Mouse (Mus musculus) hindbrain, embryonic 16.5 days (tissue): Measurements from ENCODE around the gene Gm49711. TPM values are rescaled to one million over a fixed set of nuclear protein-coding genes. Genes with fewer than 3 reads are reported as not detected.

Source experiments
- ATAC-seq: fragments of 200-750 bp; cut with Nextera tagmentation; 2 replicates; pipeline ENCODE4 v1.8.0; 2017; ENCODE audit warnings: moderate TSS enrichment, moderate library complexity
- H3K27ac ChIP-seq: fragments of 300-500 bp; sonication (generic); 2 replicates; pipeline ENCODE4 v1.5.1; 2014; ENCODE audit warnings: low read depth, mild to moderate bottlenecking, control low read depth, low read length, moderate library complexity
- H3K27me3 ChIP-seq: fragments of 300-500 bp; sonication (generic); replicated peaks from 2 replicates; pipeline ENCODE4 v1.6.1; 2014; ENCODE audit warnings: low read length; ENCODE audit not compliant: control insufficient read depth, insufficient read depth
- H3K36me3 ChIP-seq: fragments of 300-500 bp; sonication (generic); 2 replicates; pipeline ENCODE4 v1.6.1; 2014; ENCODE audit warnings: mild to moderate bottlenecking, low read length, moderate library complexity, mixed read lengths; ENCODE audit not compliant: control insufficient read depth, insufficient read depth
- H3K4me1 ChIP-seq: fragments of 300-500 bp; sonication (generic); 2 replicates; pipeline ENCODE4 v1.6.1; 2014; ENCODE audit warnings: low read depth, low read length; ENCODE audit not compliant: control insufficient read depth, insufficient read depth
- H3K4me2 ChIP-seq: fragments of 300-500 bp; sonication (generic); 2 replicates; pipeline ENCODE4 v1.6.1; 2014; ENCODE audit warnings: mild to moderate bottlenecking, low read length, control low read depth, moderate library complexity
- H3K4me3 ChIP-seq: fragments of 300-500 bp; sonication (generic); 2 replicates; pipeline ENCODE4 v1.5.1; 2014; ENCODE audit warnings: mild to moderate bottlenecking, low read length, control low read depth, moderate library complexity
- H3K9ac ChIP-seq: fragments of 300-500 bp; sonication (generic); 2 replicates; pipeline ENCODE4 v1.6.1; 2014; ENCODE audit warnings: low read depth, mild to moderate bottlenecking, control low read depth, low read length, moderate library complexity
- H3K9me3 ChIP-seq: fragments of 300-500 bp; sonication (generic); 2 replicates; pipeline ENCODE4 v1.6.1; 2014; ENCODE audit warnings: mild to moderate bottlenecking, low read length, moderate library complexity; ENCODE audit not compliant: control insufficient read depth
- WGBS: fragments of 180-500 bp; shearing (Covaris S2); extraction: QIAGEN DNeasy Blood & Tissue Kit; methylation state at CpG from one replicate; pipeline ENCODE4 v1.1.7; 2014; 5-methylcytosine and 5-hydroxymethylcytosine counted together
- polyA plus RNA-seq: library from polyadenylated mRNA; unstranded; fragments of >200 nt; fragmentation: Nextera tagmentation; extraction: Ambion mirVana; gene quantifications from 2 replicates; pipeline ENCODE4 v1.2.1, GENCODE M21; 2015

Gm49711 gene
- polyA plus RNA-seq, 1 experiment from 2014 or later: 0.38 TPM

DNA sequence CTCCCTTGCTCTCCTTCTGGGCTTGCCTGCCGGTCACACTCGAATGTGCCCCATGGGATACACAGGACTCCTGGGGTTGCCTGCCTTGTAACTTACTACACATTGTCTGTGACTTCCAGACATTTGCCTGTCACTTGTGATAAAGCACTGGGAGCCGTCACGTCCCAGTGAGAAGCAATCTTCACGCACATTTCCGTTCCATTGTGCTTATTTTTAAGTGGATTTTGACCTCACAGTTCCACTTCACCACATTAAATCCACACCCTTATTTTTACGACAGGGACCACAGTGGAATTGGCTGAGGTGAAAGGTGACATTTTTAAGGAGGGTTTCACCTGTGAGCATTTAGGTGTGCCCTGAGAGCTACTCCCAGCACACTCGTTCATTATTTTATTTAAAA, 21.4 kb upstream of the Gm49711 start:
- no peak overlapping the region for H3K9ac ChIP-seq
- no peaks in the 10 kb centered on the region for H3K36me3 ChIP-seq
- no peak for ATAC-seq
- H3K27me3 ChIP-seq: no peaks in the 10 kb centered on the region
- WGBS: 42% methylated on average over 8 of the region's 8 CpGs
- no peak overlapping the region for H3K4me3 ChIP-seq
- no peak overlapping the region for H3K27ac ChIP-seq
- no peak overlapping the region for H3K4me2 ChIP-seq
- no peaks in the 10 kb centered on the region for H3K4me1 ChIP-seq
- peaks cover 4% of the 10 kb centered on the region; the same call in 1 of the 2 replicates for H3K9me3 ChIP-seq

DNA sequence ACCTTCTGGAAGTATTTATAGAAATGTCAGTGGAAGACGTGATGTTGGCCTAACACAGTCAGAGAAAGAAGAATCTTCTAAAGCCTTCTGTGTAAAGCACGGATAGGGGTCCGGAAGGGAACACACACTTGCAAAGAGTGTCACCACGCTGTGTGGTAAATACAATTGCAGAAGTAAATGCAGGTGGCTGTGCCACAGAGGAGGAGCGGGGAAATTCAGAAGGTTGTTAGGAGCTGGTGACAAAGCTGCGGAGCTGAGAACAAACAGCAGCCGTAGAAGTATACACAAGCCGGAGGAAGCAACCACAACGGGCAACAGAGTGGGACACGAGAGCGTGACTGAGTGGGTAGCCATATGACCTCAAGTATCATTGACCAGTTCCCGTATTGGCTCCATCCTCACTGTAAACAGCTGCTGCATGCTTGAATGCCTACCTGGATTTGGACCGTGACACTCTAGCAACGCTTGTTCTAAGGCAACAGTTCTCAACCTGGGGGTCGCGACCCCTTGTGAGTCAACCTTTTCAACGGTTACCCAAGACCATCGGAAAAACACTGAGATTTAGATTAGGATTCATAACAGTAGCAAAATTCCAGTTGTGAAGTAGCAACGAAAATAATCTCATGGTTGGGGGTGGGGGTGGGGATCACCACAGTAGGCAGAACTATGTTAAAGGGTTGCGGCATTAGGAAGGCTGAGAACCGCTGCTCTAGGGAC, 20.1 kb upstream of the Gm49711 start:
- ATAC-seq: no peak
- Histone ChIP-seq H3K27ac (no peak overlapping the region), H3K4me1 (no peaks in the 10 kb centered on the region), H3K9ac (no peak overlapping the region), H3K27me3 (no peaks in the 10 kb centered on the region), H3K36me3 (no peaks in the 10 kb centered on the region), H3K4me2 (no peak overlapping the region), H3K4me3 (no peak overlapping the region), H3K9me3 (peaks cover 2% of the 10 kb centered on the region; the same call in 1 of the 2 replicates)
- WGBS: 88% methylated on average over 21 of the region's 21 CpGs

DNA sequence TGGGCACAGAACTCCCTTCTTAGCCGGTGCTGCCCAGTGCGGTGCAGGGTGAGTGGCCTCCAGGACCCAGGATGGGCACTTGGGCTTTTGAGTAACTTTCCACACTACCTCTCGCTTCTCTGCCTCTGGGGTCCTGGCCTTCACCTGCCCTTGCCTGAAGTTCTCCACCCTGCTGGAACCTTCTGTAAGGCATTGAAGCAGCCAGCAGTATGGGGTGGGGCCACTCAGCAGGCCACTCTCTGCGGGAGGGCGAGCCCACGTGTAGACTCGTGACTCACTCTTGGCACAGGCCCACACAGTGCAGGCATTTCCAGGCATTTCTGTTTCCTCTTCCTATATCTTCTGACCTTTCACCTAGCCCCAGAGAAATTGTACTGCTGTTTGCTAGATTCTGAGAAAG, 18.7 kb upstream of the Gm49711 start:
- WGBS: 96% methylated on average over 6 of the region's 7 CpGs
- Histone ChIP-seq H3K36me3 (no peaks in the 10 kb centered on the region), H3K4me2 (no peak overlapping the region), H3K4me3 (no peak overlapping the region), H3K27ac (no peak overlapping the region), H3K9ac (no peak overlapping the region), H3K27me3 (no peaks in the 10 kb centered on the region), H3K9me3 (peaks cover 2% of the 10 kb centered on the region; the same call in 1 of the 2 replicates), H3K4me1 (no peaks in the 10 kb centered on the region)
- ATAC-seq: no peak

DNA sequence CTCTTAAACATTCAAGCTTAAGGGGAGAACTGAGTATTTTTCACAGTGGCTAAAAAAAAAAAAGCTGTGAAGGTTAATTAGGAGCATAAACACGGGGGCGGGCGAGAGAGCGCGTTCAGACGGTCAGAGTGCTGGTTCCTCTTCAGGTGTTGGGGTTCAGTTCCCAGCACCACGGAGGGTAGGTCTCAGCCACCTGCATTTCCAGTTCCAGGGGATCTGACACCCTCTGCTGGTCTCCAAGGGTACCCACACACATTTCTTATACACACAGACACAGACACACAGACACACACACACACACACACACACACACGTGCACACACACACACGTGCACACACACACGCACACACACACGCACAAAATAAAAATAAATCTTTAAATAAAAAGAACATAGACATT, 18.1 kb upstream of the Gm49711 start:
- no peak overlapping the region for H3K9ac ChIP-seq
- H3K27me3 ChIP-seq: no peaks in the 10 kb centered on the region
- no peaks in the 10 kb centered on the region for H3K4me1 ChIP-seq
- H3K4me3 ChIP-seq: no peak overlapping the region
- no peak for ATAC-seq
- H3K27ac ChIP-seq: no peak overlapping the region
- H3K36me3 ChIP-seq: no peaks in the 10 kb centered on the region
- H3K9me3 ChIP-seq: peaks cover 2% of the 10 kb centered on the region; the same call in 1 of the 2 replicates
- H3K4me2 ChIP-seq: no peak overlapping the region
- 97% methylated on average over 11 of the region's 11 CpGs for WGBS

DNA sequence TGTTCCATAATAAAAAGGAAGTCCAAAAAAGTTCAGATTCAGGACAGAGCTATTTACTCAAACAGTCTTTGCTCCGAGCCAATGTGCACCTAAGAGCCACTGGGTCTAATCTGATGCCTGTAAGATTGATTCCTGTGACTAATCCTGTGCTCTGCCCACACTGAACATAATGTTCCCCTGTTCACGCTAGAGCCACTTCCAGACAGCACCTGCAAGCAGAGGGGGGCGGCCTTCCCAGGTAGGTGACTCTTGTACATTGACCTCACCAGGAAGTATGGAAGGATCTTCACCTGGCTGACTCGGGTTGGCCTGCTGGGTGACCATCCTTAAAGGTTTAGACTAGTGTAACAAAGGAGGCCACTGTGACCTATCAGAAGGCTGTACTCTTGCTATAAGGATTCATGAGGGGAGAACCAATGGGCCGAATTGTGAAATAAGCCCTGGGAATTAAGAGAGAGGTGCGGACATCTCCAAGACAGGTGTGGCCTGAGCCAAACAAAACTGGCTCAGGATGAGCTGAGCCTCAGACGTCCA, 6.3 kb upstream of the Gm49711 start:
- 86% methylated on average over 7 of the region's 7 CpGs for WGBS

DNA sequence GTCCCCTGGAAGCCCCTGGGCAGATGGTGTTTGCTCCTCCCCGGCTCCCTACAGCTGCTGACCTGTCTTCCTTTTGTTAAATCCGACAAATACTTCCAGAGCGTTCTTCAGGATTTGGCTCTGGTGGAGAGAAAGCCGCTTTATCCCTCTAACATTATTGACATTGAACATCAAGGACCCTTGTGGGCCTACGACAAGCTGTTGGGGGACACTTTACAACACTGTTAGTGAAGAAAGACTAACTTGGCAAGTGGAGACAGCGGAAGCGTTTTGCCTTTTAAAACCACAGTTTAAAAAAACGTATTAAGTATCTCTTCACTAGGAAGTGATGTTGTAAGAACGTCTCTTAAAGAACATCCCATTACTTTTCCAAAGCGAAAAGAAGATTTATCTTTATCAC, 5.5 kb upstream of the Gm49711 start:
- H3K27ac ChIP-seq: no peak overlapping the region
- 74% methylated on average over 10 of the region's 10 CpGs for WGBS

More for the DNA sequence above, 6.3 kb upstream of the Gm49711 start:
- Histone ChIP-seq H3K9me3 (no peaks in the 10 kb centered on the region), H3K36me3 (no peaks in the 10 kb centered on the region), H3K4me1 (0 out of 2 replicates have a peak, but pooled peaks cover 3% of the 10 kb centered on the region), H3K4me2 (no peak overlapping the region), H3K27ac (no peak overlapping the region), H3K27me3 (no peaks in the 10 kb centered on the region), H3K4me3 (no peak overlapping the region), H3K9ac (no peak overlapping the region)
- no peak for ATAC-seq

DNA sequence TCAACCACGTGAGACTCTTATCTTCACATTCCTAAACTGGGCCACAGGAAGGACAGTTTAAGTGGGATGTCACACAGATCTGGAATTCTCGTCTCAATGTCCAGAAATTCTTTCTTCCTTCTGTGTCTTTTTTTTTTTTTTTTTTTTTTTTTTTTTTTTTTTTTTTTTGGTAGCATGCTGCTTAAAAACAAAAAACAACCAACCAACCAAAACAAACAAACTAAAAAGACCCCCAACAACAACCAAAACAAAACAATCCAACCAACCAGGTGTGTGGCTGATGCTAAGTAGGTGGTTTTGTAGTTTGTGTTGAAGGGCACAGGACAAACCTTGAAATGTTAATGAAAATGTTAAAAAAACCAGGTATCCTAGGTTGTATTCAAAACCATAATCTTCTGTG, 1.4 kb upstream of the Gm49711 start:
- no peak for ATAC-seq
- no peaks in the 10 kb centered on the region for H3K36me3 ChIP-seq
- WGBS: 63% methylated on average over 2 of the region's 2 CpGs
- H3K4me3 ChIP-seq: no peak overlapping the region
- H3K4me2 ChIP-seq: no peak overlapping the region
- no peaks in the 10 kb centered on the region for H3K27me3 ChIP-seq
- H3K9ac ChIP-seq: no peak overlapping the region
- H3K9me3 ChIP-seq: no peaks in the 10 kb centered on the region
- peaks cover 25% of the 10 kb centered on the region for H3K4me1 ChIP-seq
- H3K27ac ChIP-seq: no peak overlapping the region

More for the DNA sequence above, 5.5 kb upstream of the Gm49711 start:
- Histone ChIP-seq H3K9me3 (no peaks in the 10 kb centered on the region), H3K9ac (no peak overlapping the region), H3K4me1 (peaks cover 9% of the 10 kb centered on the region; the same call in 1 of the 2 replicates), H3K4me3 (no peak overlapping the region), H3K27me3 (no peaks in the 10 kb centered on the region), H3K4me2 (no peak overlapping the region), H3K36me3 (no peaks in the 10 kb centered on the region)
- no peak for ATAC-seq

DNA sequence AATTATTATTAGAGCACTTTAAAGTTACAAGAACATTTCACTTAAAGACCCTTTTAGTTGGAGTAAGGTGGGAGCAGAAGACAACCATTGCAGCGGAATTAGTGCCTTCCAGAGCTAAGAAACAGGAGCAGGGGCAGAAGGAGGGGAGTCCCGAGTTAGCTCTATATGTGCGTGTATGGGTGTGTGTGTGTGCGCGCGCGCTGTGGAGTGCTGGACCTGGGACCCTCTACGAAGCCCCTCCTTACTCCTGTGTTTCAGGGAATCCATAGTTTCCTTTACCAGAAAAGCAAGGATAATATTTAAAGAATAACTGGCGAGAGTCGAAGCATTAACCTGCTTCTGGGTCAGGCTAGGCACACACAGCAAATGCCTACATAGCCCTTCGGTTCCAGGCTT, 662 bp upstream of the Gm49711 start:
- peak overlapping the region; percentile 89 for H3K4me2 ChIP-seq
- ATAC-seq: peak; percentile 72
- 4% methylated on average over 11 of the region's 11 CpGs for WGBS

DNA sequence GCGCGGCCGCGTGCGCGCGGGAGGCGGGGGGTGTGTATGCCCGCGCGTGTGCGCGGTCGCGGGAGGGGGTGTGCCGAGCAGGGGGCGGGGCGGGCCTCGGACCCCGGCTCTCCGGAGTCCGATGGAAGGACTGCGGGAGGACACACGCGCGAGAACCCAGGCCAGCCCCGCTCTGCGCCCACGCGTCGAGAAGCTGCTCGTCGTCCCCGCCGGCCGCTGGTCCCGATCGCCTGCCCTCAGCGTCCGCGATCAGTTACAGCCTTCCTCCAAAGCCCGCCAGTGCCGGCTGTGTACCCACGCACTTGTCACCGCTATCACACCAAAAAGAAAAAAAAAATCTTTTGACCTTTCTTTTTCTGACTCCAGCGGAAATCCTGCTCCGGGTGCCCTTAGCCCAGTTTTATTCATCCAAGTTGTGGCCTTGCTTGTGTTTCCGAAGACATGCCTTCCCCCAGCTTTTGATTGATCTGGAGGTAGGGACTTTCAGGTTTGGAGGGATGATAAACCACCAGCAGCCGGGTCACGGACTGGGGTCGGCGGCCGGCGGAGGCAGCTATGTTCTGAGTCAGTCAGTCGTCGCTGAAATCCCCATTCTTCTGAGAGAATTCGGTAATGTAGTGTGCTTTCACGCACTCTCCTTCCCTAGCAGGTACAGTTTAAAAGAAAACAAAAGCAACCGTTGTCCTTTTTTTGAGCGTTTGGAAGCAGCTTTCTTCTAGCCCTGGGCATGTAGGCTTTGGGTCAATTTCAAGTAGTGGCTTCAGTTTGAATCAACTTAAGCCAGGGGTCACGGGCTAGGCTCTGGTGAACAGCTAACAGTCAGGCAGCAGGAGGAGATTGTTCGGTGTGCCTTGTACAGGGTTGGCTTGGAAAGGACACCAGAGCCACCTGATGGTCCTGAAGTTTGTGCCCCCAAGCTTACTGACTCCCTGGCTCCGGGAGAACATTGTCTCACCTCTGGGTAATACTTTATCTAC, 816 bp downstream of the Gm49711 start:
- H3K27ac ChIP-seq: peak overlapping the region; percentile 95
- H3K9ac ChIP-seq: peak overlapping the region; percentile 94
- 2% methylated on average over 46 of the region's 63 CpGs for whole genome bisulfite sequencing
- H3K36me3 ChIP-seq: peaks cover 8% of the 10 kb centered on the region
- no peaks in the 10 kb centered on the region for H3K27me3 ChIP-seq
- peak overlapping the region; percentile 89 for H3K4me2 ChIP-seq
- H3K4me1 ChIP-seq: peaks cover 29% of the 10 kb centered on the region
- peak; percentile 10 for ATAC-seq
- H3K4me3 ChIP-seq: peak overlapping the region; percentile 98
- H3K9me3 ChIP-seq: no peaks in the 10 kb centered on the region

More for the DNA sequence above, 662 bp upstream of the Gm49711 start:
- Histone ChIP-seq H3K36me3 (peaks cover 3% of the 10 kb centered on the region), H3K9ac (peak overlapping the region; percentile 94), H3K4me1 (peaks cover 29% of the 10 kb centered on the region), H3K27ac (peak overlapping the region; percentile 95), H3K4me3 (peak overlapping the region; percentile 98), H3K9me3 (no peaks in the 10 kb centered on the region), H3K27me3 (no peaks in the 10 kb centered on the region)
